Mouse (Mus musculus) myocyte (in vitro differentiated cells): ENCODE measurements around the gene Cldn6. TPM values are rescaled to one million over a fixed set of nuclear protein-coding genes. Genes with fewer than 3 reads are reported as not detected.

Source experiments
- H3K27me3 ChIP-seq: one replicate; pipeline ENCODE4 v1.6.1; 2011; ENCODE audit not compliant: control insufficient read depth, insufficient read depth, insufficient read length
- H3K36me3 ChIP-seq: one replicate; pipeline ENCODE4 v1.6.1; 2011; ENCODE audit not compliant: control insufficient read depth, insufficient read depth
- H3K4me2 ChIP-seq: one replicate; pipeline ENCODE4 v1.6.1; 2011; ENCODE audit warnings: low read depth, control low read depth
- H3K4me3 ChIP-seq: one replicate; pipeline ENCODE4 v1.5.1; 2011; ENCODE audit warnings: mild to moderate bottlenecking, control low read depth, moderate library complexity
- H3K79me2 ChIP-seq: one replicate; pipeline ENCODE4 v1.6.1; 2011; ENCODE audit not compliant: control insufficient read depth, insufficient read depth
- H3ac ChIP-seq: one replicate; pipeline ENCODE4 v1.6.1; 2011; ENCODE audit not compliant: control insufficient read depth, insufficient read length
- CEBPB ChIP-seq: IDR thresholded peaks from 2 replicates; pipeline ENCODE4 v1.6.1; 2011; ENCODE audit warnings: mild to moderate bottlenecking, moderate library complexity; ENCODE audit not compliant: poor library complexity, insufficient read depth, severe bottlenecking
- E2F4 ChIP-seq: IDR thresholded peaks from one replicate; pipeline ENCODE4 v1.6.1; 2011; ENCODE audit warnings: mild to moderate bottlenecking, control low read depth, moderate library complexity; ENCODE audit not compliant: insufficient read depth
- MAX ChIP-seq: IDR thresholded peaks from one replicate; pipeline ENCODE4 v1.6.1; 2011; ENCODE audit warnings: low read depth, mild to moderate bottlenecking, control low read depth
- MYOD1 ChIP-seq, 3 experiments: IDR thresholded peaks; one replicate each; pipeline ENCODE4 v1.6.1; 2011; ENCODE audit warnings: control low read depth in 2 of 3, low read depth in 2 of 3, mild to moderate bottlenecking in 2 of 3, moderate library complexity in 1 of 3; ENCODE audit not compliant: insufficient read length in 2 of 3, control insufficient read depth in 1 of 3
- MYOG ChIP-seq, 3 experiments: IDR thresholded peaks; one replicate each; pipeline ENCODE4 v1.6.1; 2011; ENCODE audit warnings: control low read depth in 2 of 3, low read depth in 2 of 3, mild to moderate bottlenecking in 2 of 3; ENCODE audit not compliant: insufficient read length in 2 of 3, control insufficient read depth in 1 of 3, insufficient read depth in 1 of 3
- POLR2A ChIP-seq: IDR thresholded peaks from one replicate; pipeline ENCODE4 v1.6.1; 2011; ENCODE audit warnings: low read depth, mild to moderate bottlenecking, control low read depth, moderate library complexity; ENCODE audit not compliant: insufficient read length
- POLR2AphosphoS2 ChIP-seq: IDR thresholded peaks from one replicate; pipeline ENCODE4 v1.6.1; 2011; ENCODE audit warnings: low read depth, control low read depth; ENCODE audit not compliant: insufficient read length
- REST ChIP-seq: IDR thresholded peaks from one replicate; pipeline ENCODE4 v1.6.1; 2011; ENCODE audit warnings: mild to moderate bottlenecking, control low read depth, moderate library complexity; ENCODE audit not compliant: insufficient read depth, insufficient read length
- SRF ChIP-seq: IDR thresholded peaks from one replicate; pipeline ENCODE4 v1.6.1; 2011; ENCODE audit warnings: low read depth; ENCODE audit not compliant: control insufficient read depth, insufficient read length
- TCF12 ChIP-seq: IDR thresholded peaks from one replicate; pipeline ENCODE4 v1.6.1; 2011; ENCODE audit warnings: mild to moderate bottlenecking, control low read depth; ENCODE audit not compliant: poor library complexity, insufficient read depth, severe bottlenecking
- TCF3 ChIP-seq: IDR thresholded peaks from one replicate; pipeline ENCODE4 v1.6.1; 2011; ENCODE audit warnings: low read depth, control low read depth; ENCODE audit not compliant: insufficient read length
- USF1 ChIP-seq: IDR thresholded peaks from one replicate; pipeline ENCODE4 v1.6.1; 2011; ENCODE audit warnings: low read depth, mild to moderate bottlenecking, control low read depth, moderate library complexity
- polyA plus RNA-seq: library from polyadenylated mRNA; unstranded; fragments of >200 nt; fragmentation: generic; extraction: Trizol; gene quantifications from one replicate; pipeline ENCODE4 v1.2.1, GENCODE M21; 2012; ENCODE audit warnings: missing spikeins

The Cldn6 gene
- polyA plus RNA-seq, 1 experiment = not detected

DNA sequence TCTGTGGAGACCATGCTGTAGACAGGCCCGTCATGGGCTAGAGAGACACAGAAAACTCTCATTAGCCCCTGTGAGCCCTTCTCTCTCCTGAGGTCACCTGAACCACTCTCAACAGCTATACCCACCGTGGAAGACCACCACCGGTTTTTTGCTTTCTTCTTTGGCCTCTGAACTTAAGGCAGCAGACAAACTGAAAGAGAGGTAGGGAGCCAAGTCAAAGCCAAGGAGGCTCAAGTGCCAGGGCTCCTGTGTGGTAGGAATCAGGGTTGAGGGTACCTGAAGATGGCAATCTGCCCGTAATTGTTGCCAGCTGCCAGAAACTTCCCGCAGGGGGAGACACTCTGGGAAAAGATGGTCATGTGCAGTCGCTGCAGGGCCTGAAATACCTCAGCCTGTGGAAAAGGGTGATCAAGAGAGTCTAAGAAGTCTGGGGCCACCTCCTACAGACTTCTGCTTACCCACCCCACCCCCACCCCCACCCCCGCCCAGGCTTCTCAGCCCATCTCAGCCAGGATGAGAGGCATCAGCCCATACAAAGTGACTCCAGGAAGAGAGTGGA, 8.5 kb upstream of the Cldn6 start:
- TF ChIP-seq CEBPB (no peak), SRF (no peak), MYOG (IDR thresholded peaks at IDR 0.05; ENCODE audit: control insufficient read depth in 1 of 3, insufficient read depth in 1 of 3, insufficient read length in 2 of 3, low read depth in 2 of 3) (no peak), POLR2AphosphoS2 (no peak), E2F4 (no peak), MAX (no peak), TCF12 (no peak), REST (no peak), MYOD1 (IDR thresholded peaks at IDR 0.05; ENCODE audit: control insufficient read depth in 1 of 3, insufficient read length in 2 of 3, low read depth in 2 of 3) (no peak), TCF3 (no peak), USF1 (no peak), POLR2A (no peak)
- no peaks in the 10 kb centered on the region for H3K27me3 ChIP-seq
- peaks cover 31% of the 10 kb centered on the region for H3K79me2 ChIP-seq
- H3K4me3 ChIP-seq = no peak overlapping the region
- H3ac ChIP-seq = no peak overlapping the region
- H3K36me3 ChIP-seq = peaks cover 18% of the 10 kb centered on the region
- no peak overlapping the region for H3K4me2 ChIP-seq

DNA sequence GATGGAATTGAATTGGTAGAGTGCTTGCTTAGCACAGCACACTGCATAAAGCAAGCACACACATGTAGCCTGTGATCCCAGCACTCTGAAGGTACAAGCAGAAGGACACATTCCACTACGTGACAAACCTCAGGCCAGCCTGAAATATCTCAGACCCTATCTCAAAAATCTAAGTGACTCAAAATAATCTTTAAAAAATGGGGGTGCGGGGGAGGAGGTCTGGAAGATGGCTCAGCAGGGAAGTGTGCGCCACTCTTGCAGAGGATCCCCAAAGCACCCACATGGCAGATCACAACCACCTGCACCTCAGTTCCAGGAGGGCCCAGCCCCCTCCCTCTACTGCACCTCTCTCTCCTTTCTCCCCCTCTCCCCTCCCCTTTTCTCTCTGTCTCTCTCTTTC, 7.5 kb upstream of the Cldn6 start:
- TF ChIP-seq TCF12 (no peak), POLR2AphosphoS2 (peak; percentile 18)
- Histone ChIP-seq H3ac (no peak overlapping the region), H3K79me2 (peaks cover 31% of the 10 kb centered on the region), H3K4me3 (no peak overlapping the region), H3K27me3 (no peaks in the 10 kb centered on the region), H3K4me2 (no peak overlapping the region), H3K36me3 (peaks cover 14% of the 10 kb centered on the region)

DNA sequence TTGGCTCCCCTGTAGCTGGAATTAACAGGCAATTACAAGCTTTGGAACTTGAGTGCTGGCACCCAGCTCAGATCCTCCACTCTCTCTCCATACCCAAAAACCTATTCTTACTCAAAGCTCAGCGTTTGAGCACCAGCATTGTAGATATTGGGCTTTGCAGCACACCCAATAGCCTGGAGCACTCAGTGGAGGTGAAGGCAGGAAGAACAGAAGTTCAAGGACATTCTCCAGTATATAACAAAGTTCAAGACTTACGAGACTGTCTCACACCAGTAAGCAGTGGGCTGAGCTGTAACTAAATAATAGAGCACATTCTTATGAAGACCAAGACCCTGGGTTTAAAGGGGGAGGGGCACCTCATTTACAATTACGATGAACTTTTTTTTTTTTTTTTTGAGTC, 6.3 kb upstream of the Cldn6 start:
- H3K27me3 ChIP-seq = no peaks in the 10 kb centered on the region
- H3K4me2 ChIP-seq = peak overlapping the region; percentile 99
- peaks cover 14% of the 10 kb centered on the region for H3K36me3 ChIP-seq
- peaks cover 34% of the 10 kb centered on the region for H3K79me2 ChIP-seq
- TF ChIP-seq CEBPB (no peak), MYOG (IDR thresholded peaks at IDR 0.05; ENCODE audit: control insufficient read depth in 1 of 3, insufficient read depth in 1 of 3, insufficient read length in 2 of 3, low read depth in 2 of 3) (no peak), MAX (no peak), POLR2AphosphoS2 (no peak), REST (no peak), TCF12 (no peak), SRF (no peak), POLR2A (no peak), MYOD1 (IDR thresholded peaks at IDR 0.05; ENCODE audit: control insufficient read depth in 1 of 3, insufficient read length in 2 of 3, low read depth in 2 of 3) (no peak), E2F4 (no peak), USF1 (no peak), TCF3 (no peak)
- H3K4me3 ChIP-seq = peak overlapping the region; percentile 99
- H3ac ChIP-seq = no peak overlapping the region

DNA sequence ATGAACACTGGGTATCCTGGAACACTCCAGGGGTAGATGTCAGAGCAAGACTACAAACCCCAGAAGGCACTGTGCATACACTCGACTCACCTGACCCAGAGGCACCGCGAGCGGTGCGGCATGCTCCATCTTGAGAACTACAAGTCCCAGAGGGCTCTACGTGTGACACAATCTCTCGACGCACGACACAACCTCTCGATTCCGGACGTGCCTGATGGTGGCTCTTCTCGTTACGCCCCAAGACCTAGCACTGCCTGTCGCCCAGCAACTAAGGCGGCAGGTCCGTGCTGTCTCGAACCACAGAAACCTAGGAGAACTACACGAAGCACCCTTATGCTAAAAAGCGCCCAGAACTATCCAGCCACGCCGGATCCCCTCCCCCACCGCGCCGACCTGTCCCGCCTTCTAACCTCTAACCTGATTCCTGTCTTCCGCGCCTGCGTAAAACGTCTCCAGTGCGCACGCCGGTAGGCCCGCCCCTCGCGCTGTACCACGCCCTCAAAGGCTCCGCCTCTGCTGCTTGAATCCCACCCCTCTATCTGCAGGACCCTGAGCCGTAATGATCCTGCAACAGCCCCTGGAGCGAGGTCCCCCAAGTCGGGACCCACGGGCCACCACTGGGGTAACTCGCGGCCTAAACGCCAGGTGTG, 5.5 kb upstream of the Cldn6 start, which contains the start of the genes Hcfc1r1 and Thoc6:
Gene Hcfc1r1 (plus strand): TSS at position 173 of the 650 bp plus-strand sequence.
Gene Thoc6 (minus strand): TSS at position 459 of the 650 bp plus-strand sequence.
- Histone ChIP-seq H3K79me2 (peaks cover 34% of the 10 kb centered on the region), H3ac (peak within 1 kb of the TSS; percentile 15), H3K4me2 (peak within 1 kb of the TSS; percentile 99), H3K4me3 (peak within 1 kb of the TSS; percentile 99), H3K36me3 (peaks cover 14% of the 10 kb centered on the region), H3K27me3 (no peaks in the 10 kb centered on the region)
- peak; percentile 61 for TF ChIP-seq POLR2A
- TF ChIP-seq CEBPB = 0 out of 2 replicates have a peak, but pooled peaks have one; percentile 32
- no peak for TF ChIP-seq REST
- peak; percentile 83 for TF ChIP-seq POLR2AphosphoS2
- peak; percentile 61 for TF ChIP-seq USF1

DNA sequence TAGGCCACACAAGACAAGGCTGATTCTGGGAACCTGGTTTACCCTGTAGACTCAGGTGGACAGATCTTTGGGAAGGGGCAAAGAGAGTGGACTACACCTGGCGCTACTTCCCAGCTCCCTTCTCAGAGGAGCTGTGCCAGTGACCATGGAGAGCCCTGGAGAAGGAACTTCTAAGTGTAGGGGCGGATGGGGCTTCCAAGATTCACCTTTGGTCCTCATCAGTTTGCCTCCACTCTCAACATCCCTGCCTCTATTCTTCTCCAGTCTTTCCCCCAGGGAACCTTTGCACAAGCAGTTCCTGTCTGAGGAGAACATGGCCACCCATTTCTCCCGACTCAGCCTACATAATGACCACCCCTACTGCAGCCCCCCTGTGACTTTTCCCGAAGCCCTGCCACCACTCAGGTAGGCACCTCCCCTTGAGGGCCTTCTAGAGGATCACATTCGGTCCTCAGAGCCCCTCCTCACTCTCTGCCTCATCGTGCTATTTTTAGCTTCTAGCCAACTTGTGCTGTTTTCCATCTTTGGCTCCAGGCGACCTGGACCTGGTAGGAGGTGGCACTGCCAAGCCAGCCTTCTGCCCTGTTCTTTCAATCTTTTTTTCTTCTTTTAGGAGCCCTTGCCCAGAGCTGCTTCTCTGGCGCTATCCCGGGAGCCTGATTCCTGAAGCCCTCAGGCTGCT, 4.6 kb upstream of the Cldn6 start:
- peaks cover 34% of the 10 kb centered on the region for H3K79me2 ChIP-seq
- peaks cover 14% of the 10 kb centered on the region for H3K36me3 ChIP-seq
- peak overlapping the region; percentile 99 for H3K4me2 ChIP-seq
- H3ac ChIP-seq = peak overlapping the region; percentile 15
- H3K4me3 ChIP-seq = peak overlapping the region; percentile 99
- H3K27me3 ChIP-seq = no peaks in the 10 kb centered on the region
- TF ChIP-seq POLR2A (peak; percentile 15), TCF12 (no peak)
